Mouse (Mus musculus) right cerebral cortex, adult 2 months (tissue): ENCODE results near the gene Mgea5.
"Not testable (repeated sequence)": the region's sequence is repeated elsewhere in the genome, so short reads cannot be mapped to it uniquely, and the experiment has no call there.

Experiments used
- DNase-seq, 2 experiments: peaks; one replicate each; pipeline ENCODE4 v3.0.0; 2021 to 2022; ENCODE audit warnings: low spot score in 2 of 2

Gene Mgea5

DNA sequence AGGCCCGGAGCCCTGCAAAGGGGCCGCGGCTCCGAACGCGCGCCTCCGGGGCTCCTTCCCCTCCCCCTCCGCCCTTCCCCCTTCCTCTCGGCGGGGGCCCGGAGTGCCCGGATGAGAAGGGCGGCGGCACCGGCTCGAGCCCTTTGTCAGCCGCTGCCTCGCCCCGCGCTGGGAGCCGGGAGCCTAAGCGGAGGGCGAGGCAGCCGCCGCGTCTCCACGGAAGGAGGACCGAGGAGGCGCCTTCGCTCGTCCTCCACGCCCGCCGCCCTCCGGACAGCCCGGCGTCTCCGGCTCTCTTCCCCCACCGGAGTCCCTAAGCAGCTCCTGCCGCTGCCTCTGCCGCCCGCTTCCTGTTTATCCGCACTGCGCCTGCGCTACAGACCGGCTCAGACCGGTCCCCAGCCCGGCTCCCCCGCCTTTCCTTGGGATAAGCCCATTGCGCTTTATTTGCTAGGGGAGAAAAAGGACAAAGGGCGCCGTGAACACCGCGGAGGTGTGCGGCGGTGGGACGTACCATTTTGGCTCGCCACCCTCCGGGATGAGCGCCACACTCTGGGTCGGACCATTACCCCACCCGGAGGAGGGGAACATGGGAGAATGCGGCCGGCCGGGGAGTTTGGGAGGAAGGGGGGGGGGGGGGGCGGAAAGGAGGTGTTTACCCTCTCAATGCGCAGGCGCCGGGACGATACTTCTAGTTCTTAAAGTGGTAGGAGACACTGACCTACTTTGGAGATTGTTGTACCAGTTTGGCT is at the start of gene Mgea5:
Gene Mgea5 (minus strand): TSS at position 657 of the 752 bp plus-strand sequence.
- DNase-seq, result peak; percentile 97 to 98

DNA sequence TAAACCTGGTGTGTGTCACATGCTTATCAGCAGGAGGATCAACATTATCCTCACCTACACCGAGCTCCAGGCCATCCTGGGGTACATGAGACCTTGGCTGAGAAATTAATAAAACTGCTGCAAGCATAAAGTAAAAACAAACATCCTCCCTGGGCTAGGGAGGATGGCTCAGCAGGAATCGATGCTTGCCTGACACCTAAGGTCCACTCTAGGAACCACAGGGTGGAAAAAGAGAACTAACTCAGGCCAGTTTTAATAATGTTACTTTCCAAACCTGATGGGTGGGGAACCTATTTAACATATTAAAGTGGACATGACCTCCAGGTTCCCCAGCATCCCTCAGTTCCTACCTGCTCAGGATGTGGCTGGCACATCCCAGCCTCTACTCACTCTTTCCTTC is 47.0 kb upstream of the Mgea5 start:
- DNase-seq, result no peak

DNA sequence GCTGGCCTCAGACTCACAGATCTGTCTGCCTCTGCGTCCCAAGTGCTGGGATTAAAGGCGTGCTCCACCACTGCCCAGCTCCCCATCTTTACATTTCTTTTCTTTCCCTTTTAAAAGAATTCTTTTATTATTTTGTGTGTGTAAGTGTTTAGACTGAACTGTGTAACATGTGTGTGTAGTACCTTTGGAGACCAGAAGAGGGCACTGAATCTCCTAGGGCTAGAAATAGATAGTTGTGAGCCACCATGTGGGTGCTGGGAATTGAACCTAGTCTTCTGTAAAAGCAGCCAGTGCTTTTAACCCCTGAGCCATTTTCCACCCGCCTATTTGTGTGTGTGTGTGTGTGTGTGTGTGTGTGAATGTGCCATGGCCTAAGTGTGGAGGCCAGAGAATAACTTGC is 44.1 kb upstream of the Mgea5 start:
- no peak for DNase-seq

DNA sequence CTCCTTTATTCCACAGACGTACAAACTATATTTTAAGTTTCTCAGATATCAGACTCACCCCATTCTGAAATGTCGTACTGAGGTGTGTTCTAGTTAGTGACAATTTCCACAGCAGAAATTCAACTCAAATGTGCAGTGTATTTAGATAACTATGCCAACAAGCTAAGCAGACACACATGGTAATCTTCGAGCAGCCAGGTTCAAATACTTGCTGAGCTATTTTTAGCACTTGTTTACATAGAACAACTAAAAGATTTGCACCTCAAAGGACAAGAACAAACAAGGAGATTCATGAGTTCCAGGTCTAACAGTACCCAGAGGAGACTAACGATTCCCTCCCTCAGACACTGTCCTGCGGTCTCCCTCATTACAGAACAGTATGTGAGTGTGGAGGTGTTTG is 43.5 kb upstream of the Mgea5 start:
- no peak for DNase-seq

DNA sequence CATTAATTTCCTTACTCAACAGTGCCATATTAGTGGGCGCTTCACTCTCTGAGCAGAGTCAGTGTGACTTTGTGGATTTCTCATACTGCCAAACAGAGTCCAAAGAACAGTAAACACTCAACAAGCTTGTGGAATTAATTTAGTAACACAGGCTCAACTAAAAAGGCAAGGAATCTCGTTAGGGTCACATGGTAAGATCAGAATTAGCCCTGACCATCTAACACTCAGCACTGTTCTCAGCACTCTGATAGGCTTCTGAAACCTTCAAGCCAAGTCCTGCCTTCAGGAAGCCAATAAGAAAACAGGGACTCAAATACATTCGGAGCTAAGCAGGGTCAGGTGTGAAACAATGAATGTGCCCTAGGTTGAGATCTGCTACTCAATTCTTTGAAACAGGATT is 42.5 kb upstream of the Mgea5 start:
- no peak for DNase-seq

DNA sequence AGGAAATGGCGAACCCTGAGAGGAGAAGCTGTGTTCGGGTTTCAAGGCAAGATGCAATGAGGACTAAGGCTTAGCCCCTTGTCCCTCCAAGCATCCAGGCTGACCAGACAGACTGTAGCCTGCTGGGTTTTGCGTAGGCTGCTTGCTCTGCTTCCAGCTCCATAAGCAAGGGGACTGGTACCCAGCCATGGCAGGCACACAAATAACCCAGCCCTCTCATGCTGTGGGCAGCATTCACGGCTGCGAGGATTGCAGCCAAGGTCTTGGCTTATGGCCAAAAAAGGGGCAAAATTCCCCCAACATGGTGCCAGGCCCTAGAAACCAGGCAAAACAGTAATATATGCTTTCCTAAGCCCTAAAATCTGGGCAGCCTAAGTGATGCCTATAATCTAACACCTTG is 38.2 kb upstream of the Mgea5 start:
- no peak for DNase-seq

DNA sequence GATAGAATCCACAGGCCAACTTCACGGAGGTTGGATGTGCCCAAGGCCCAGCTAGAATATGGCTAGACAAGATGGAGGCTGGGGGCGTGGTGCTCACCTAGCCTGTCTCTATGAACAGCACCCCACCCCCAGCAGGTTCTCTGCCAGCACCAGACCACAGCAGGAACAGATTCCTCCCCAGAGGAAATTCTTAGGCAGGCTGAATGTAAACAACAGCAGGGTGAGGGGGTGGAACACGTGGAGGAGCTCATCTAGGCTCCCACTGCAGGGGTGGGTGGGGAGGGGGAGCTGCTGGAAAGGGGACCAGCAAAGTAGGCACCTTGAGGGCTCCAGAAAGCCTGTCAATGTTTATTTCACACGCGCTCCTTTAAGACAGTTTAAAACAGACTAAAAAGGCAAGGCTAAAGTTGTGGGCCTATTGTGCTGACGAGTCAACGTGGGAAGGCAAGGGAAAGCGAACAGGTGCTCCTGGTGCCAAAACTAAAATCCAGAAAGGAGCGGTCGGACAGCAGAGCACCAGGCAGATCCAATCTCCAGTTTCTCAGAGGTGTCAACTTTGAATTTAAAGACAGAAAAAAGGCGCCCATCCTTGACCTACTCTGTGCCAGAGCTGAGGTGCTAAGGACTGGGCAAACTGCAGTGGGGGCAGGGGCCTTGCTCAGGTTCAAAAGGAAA is 34.3 kb upstream of the Mgea5 start:
- DNase-seq, result peak; percentile 62 to 75

DNA sequence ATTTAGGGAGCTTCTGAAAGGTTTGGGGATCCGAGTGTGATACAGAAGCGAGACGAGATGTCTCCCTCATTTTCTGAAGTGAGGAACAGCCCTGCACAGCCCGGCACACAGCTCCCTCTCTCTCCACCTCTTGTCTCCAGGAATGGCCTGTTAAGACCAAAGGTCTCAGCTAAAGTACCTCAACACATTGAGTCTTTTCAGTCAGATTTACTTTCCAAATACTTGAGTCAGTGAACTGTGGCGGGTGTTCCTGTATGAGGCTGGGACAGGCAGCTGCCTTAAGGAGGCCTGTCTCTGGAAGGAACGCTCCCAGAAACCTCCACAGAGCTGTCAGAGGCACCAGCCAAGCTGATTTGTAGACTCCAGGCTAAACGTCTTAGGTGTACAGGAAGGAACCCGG is 33.1 kb upstream of the Mgea5 start:
- peak in 1 of 2 experiments; percentile 18 for DNase-seq

DNA sequence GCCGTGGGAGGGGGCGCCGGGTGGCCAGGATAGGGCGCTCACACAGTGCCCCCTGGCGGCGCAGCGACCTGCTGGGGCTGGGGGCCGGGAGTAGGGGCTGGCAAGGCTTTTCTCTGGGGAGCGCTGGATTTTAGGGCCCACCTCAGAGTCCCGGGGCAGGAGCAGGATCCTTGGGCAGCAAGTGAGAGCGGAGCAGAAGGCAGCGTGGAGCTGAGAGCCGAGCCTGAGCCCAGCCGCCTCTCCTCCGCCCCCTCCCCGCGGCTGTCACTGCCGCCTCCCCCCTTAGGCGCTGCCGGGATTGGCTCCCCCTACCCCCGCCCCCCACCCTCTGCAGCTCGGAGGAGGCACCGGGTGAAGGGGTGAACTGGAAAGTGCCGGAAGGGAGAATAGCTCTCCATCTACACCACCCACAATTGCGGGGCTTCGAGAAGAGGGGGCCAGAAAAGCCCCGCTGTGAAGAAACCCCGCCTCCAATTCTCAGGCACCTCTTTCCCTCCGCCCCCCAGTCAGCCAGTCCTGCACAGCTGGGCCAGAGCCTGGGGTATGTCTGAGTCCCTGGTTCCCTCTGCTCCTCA is 32.3 kb upstream of the Mgea5 start, which contains the start of gene Kcnip2:
Gene Kcnip2 (minus strand): TSS at position 231 of the 575 bp plus-strand sequence.
- DNase-seq, result peak; percentile 54 to 57

DNA sequence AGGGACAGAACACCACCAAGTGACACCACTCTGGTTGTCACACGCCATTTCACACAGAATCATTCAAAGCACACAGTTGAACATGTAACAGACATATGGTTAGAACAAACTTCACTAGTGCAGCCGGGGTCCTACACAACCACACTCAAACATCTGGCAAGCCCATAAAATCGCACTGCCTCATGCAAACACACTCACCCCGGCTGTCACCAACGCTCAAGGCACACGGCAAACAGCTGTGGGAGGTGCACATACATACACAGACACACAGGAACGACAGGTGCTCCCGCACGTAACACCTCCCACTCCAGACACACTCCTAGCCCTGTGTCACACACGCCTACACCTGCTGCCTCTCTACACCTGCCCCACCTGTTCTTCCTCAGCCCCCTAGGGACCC is 31.5 kb upstream of the Mgea5 start:
- DNase-seq, result peak in 1 of 2 experiments; percentile 51

DNA sequence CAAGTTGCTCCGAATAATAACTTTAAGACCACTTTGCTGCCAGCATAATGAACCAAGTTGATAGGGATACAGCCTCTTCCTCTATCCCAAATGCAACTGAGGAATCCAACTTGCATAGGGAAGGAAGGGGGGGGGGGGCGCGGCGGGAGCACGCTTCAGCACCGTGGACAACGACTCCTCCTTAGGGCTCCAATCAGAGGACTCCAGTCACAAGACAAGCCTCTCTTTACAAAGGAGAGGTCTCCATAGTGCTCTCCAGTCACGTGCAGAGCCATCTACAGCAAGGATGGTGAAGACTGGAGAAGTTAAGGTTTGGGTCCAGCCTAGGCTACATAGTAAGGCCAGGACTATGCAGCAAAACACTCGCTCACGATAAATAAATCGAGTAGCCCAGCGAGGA is 30.2 kb upstream of the Mgea5 start:
- no peak for DNase-seq

DNA sequence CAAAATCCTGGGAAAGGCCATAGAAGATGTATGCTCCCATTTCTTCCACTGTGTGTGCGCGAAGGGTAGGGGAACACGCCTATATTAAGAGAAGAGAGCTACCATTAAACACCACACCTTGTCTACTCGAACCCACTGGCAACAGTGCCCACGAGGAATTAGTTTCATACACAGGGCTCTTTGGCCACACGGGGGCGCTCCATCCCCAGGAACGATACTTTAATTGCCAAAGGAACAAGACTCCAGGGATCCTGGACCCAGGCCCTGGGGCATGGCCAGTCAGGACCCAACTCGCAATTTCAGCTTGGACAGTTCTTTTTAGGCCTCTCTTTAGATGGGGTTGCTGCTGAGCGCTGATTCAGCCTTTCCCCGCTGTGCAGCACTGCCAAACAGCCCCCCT is 29.6 kb upstream of the Mgea5 start:
- peak; percentile 96 for DNase-seq

DNA sequence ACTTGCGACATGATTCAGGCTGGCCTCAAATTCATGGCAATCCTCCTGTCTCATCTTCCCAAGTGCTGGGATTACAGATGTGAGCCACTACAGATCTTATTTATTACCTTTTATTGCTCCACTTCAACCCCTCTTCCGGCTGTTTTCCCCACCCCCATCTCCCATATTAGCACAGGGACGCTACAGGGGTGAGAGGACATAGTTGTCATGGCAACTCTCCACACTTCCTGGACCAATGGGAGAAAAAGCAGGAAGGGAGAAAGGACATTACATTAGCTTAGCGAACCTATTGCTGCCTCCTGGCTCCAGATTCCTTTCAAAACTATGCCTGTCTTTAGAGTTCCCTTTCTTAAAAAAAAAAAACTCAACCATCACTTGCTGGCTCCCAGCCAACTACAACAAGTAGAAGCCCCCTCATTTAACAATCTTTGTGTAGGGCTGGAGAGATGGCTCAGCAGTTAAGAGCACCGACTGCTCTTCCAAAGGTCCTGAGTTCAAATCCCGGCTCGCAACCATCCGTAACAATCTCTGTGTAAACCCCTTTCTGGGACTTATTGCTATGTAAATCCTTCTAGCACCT is 29.1 kb upstream of the Mgea5 start:
- no peak for DNase-seq

DNA sequence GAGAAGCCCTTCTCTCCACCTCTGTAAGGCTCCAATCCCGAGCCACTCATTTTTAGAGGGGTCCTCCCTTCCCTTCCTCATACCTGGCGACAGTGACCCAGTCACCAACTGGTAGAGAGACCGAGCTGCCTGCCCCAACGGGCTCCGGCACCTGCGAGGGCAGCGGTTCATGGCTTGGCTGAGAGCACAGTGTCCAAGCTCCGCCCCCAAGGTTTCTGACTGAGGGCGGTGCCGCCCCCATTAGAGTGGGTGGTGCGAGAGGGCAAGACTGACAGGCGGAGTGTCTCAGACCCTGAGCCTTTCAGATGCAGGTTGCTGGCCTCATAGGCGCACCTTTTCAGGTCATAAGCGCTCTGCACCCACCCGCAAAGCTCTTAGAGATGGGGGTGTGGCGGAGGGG is 28.5 kb upstream of the Mgea5 start:
- DNase-seq, result no peak

DNA sequence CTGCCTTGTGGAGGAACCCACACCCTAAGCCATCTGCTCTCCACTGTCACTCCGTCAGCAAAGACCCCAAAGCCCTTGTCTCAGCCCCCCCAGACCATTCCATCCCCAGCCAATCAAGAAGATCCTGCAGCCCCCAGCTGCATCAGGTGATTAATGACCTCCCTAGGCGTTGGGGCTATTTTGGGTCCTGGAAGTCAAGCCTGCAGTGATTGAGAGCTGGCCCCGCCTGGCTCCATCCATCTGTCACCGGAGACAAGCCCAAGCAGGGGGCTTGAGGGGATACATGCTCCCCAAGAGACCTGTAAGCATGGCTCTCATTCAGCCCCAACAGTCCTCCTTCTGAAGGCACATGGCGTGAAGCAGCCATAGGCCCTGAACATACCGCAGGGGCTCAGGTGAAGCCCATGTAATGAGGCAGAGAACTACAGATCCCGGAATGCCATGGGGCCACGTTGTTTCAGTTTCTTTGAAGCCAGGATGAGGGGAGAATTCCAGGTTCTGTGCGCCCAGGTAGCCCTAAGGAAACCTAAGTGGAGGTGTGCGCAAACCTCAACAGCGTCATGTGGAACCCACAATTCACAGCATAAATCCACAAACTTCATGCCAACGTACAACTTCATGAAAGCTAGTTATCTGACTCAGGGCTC is 27.5 kb upstream of the Mgea5 start:
- DNase-seq, result no peak

DNA sequence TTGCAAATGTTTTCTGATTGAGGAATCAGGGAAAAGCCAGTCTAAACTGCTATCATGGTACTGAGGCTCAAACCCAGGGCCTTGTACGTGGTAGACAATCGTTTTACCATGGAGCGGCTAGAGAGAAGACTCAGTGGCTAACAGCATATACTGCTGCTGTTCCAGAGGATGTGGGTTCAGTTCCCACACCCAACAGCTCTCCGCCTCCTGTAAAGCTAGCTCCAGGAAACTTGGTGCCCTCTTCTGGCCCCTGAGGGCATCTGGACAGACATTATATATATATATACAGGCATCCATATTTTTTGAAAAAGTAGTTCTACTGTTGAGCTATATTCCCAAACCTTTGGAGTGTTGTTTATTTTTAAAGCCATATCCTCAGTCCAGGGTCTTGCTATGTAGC is 24.1 kb upstream of the Mgea5 start:
- DNase-seq, result no peak

DNA sequence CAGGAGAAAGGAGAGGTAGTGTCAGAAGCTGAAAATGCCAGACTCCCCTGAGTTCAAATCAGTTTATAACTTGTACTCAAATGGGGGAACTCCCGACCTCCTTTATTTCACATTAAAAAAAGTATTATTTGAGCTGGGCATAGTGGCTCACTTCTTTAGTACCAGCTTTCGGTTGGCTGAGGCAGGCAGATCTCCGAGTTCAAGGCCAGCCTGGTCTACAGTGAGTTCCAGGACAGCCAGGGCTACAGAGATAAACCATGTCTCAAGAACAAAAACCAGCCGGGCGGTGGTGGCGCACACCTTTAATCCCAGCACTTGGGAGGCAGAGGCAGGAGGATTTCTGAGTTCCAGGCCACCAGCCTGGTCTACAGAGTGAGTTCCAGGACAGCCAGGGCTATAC is 22.2 kb upstream of the Mgea5 start:
- DNase-seq, result not testable (repeated sequence)

DNA sequence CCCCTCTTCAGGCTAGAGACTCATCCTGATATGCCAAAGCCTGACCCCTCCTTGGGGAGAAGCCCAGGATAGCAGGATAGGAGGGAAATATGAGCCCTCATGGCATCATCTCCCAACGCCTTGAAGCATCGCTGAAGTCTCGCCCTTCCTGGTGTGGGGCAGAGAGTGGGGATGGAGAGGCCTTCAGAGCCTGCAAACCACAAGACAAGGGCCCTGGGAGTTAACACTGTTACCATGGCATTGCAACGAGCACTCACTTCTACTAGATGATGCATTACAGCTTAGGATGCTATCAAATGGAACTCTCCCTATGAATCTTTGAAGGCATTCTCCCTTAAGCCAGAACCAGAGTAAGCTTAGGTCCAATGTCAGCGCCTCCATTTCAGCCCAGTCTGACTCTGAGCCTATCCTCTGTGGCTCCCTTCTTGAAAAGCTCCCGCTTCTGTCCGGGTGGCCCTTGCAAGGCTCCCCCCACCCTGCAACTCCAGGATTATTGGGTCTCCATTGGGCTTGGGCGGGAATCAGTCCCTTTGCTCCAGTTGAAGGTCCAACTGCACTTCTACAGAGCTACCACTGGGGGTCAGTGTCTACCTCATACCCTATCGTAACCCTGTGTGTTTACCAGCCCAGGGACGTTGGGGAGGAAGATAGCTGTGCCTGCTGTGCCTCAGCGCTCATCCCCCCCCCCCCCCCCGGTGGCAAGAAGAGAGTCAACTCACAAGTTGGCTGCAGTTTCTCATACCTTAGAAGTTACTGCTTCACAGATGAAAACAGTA is 21.1 kb upstream of the Mgea5 start:
- no peak for DNase-seq

DNA sequence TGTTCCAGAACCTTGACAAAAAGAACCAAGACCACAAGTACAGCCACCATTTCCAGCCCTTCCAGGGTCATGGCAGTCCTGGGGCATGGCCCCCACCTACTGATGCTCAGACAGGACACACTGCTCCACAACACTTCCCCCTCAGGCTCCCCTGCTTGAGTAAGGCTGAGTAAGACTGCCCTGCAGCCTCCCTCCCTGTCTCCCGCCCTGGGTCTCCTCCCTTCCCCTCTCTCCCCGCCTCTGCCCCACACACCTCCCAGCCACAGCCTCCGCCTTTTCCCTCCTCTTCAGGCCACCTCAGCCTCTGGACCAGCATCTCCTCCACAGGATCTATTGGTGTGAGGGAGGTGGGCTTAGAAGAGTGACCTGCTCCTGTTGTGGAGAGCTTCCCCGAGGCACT is 19.8 kb upstream of the Mgea5 start:
- no peak for DNase-seq

DNA sequence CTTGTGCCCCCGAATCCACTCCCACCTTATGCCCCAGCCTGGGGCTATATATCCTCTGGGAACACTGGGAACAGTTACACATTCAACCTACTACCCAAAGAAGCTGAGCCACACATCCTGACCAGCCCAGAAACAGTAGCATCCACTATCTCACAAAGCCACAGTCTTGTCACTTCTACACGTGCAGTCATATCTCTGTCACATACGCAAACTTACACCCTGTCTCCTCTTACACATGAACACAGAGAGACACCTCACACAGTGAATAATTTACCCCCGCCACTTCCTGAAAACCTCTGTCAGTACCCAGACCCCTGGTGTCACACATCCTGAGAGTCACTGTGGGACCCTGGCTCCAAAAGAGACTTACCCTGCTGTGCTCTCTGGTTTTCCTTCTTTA is 19.1 kb upstream of the Mgea5 start:
- no peak for DNase-seq

DNA sequence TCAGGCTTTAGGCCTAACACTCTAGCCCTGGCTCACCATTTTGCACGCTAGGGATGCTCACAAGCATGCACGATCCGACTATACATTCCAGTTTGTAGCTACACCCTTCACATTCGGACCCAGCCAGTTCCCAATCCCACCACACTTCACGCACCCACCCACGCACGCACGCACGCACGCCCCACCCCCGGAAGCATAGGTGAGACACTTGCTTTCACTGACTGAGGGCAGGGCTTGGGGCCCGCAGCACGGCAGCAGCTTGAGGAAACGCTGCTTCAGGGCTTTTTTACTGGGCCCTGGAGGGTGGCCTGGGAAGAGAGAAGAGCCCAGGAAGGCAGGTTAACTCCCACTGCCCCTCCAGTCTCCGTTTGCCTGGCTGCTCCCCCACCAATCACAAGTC is 13.2 kb upstream of the Mgea5 start:
- DNase-seq, result no peak
